Mouse (Mus musculus): ENCODE measurements around the gene Hnrnph1.

Gene Hnrnph1

DNA sequence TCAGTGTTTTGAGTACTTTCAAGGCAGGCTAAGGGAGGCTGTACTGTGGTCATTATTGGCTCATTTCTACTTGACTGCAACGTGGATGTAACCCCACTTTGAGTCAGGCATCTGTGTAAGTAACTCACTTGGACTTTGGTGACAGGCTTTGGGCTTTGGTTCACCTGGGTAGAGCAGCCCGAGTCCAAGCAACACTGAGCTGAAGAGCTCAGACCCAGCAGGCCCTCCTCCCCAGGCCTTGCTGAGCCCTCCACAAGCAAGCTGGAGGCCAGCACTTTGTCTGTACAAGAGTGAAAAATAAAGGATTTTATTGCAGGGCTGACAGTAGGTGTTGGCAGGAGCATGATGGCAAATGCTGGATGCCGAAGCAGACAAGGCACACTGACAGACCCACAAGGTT, 12.2 kb downstream of the Hnrnph1 start:
- no peak overlapping the region for H3K4me3 ChIP-seq (replicated peaks; ENCODE audit: low read length)
- no peaks in the 10 kb centered on the region for H3K9me3 ChIP-seq (ENCODE audit: low read length)

GRCm38 (mm10) chr11:50389616-50390015, 12.8 kb downstream of the Hnrnph1 start:
- no peaks in the 10 kb centered on the region for H3K27me3 ChIP-seq (ENCODE audit: insufficient read depth, low read length)
- TF ChIP-seq NANOG (IDR thresholded peaks at IDR 0.05; ENCODE audit: borderline replicate concordance, low read length): no peak
- TF ChIP-seq POU5F1 (IDR thresholded peaks at IDR 0.05; ENCODE audit: borderline replicate concordance, low read length): no peak
- no peak for TF ChIP-seq CTCF (conservative IDR thresholded peaks at IDR 0.05; ENCODE audit: low read length)
- no peaks in the 10 kb centered on the region for H3K9me3 ChIP-seq (ENCODE audit: low read length)
- no peak overlapping the region for H3K4me3 ChIP-seq (replicated peaks; ENCODE audit: low read length)
- peaks cover 55% of the 10 kb centered on the region for H3K4me1 ChIP-seq (replicated peaks; ENCODE audit: low read depth, low read length)
- H3K36me3 ChIP-seq (ENCODE audit: insufficient read depth, low read length): peaks cover 63% of the 10 kb centered on the region

More for the DNA sequence above, 12.2 kb downstream of the Hnrnph1 start:
- TF ChIP-seq POU5F1 (IDR thresholded peaks at IDR 0.05; ENCODE audit: borderline replicate concordance, low read length) (no peak), NANOG (IDR thresholded peaks at IDR 0.05; ENCODE audit: borderline replicate concordance, low read length) (no peak), CTCF (conservative IDR thresholded peaks at IDR 0.05; ENCODE audit: low read length) (no peak)
- Histone ChIP-seq H3K36me3 (ENCODE audit: insufficient read depth, low read length) (peaks cover 62% of the 10 kb centered on the region), H3K4me1 (replicated peaks; ENCODE audit: low read depth, low read length) (peaks cover 55% of the 10 kb centered on the region), H3K27me3 (ENCODE audit: insufficient read depth, low read length) (no peaks in the 10 kb centered on the region)

GRCm38 (mm10) chr11:50391272-50391960, 14.6 kb downstream of the Hnrnph1 start:
- Histone ChIP-seq H3K4me1 (replicated peaks; ENCODE audit: low read depth, low read length) (peaks cover 55% of the 10 kb centered on the region), H3K36me3 (ENCODE audit: insufficient read depth, low read length) (peaks cover 51% of the 10 kb centered on the region), H3K4me3 (replicated peaks; ENCODE audit: low read length) (0 out of 2 replicates have a peak overlapping the region, but pooled peaks have one; percentile 8), H3K9me3 (ENCODE audit: low read length) (no peaks in the 10 kb centered on the region), H3K27me3 (ENCODE audit: insufficient read depth, low read length) (no peaks in the 10 kb centered on the region)
- TF ChIP-seq NANOG (IDR thresholded peaks at IDR 0.05; ENCODE audit: borderline replicate concordance, low read length): peak; percentile 79
- no peak for TF ChIP-seq CTCF (conservative IDR thresholded peaks at IDR 0.05; ENCODE audit: low read length)
- TF ChIP-seq POU5F1 (IDR thresholded peaks at IDR 0.05; ENCODE audit: borderline replicate concordance, low read length): peak; percentile 76; the same call in 1 of the 2 replicates

- H3K4me1 ChIP-seq (replicated peaks; ENCODE audit: low read depth, low read length): peaks cover 63% of the 10 kb centered on the region
- H3K9me3 ChIP-seq (ENCODE audit: low read length): no peaks in the 10 kb centered on the region
- H3K27me3 ChIP-seq (ENCODE audit: insufficient read depth, low read length): no peaks in the 10 kb centered on the region
- no peak overlapping the region for H3K4me3 ChIP-seq (replicated peaks; ENCODE audit: low read length)
- H3K36me3 ChIP-seq (ENCODE audit: insufficient read depth, low read length): peaks cover 41% of the 10 kb centered on the region
- no peak for TF ChIP-seq CTCF (conservative IDR thresholded peaks at IDR 0.05; ENCODE audit: low read length)
- no peak for TF ChIP-seq NANOG (IDR thresholded peaks at IDR 0.05; ENCODE audit: borderline replicate concordance, low read length)
- TF ChIP-seq POU5F1 (IDR thresholded peaks at IDR 0.05; ENCODE audit: borderline replicate concordance, low read length): no peak
These were observed 16.5 kb downstream of the Hnrnph1 start for GRCm38 (mm10) chr11:50393306-50393705.

DNA sequence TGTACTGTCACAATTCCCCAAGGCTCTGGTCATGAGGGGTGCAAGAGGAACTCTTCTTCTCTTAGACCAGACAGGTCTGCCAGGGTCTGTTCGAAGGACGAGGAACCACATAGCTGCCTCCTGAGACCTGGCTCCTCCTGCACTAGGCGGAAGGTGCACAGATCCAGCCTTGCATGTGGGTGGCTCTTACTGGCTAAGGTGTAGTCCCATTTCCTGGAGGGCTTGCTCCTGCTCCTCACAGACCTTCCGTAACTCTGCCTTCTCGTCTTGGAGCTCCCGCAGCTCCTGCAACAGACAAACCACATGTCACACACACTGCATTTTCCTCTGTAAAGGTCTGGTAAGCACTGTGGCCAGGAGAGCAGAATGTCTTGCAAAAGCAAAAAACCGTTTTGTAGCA, 17.9 kb downstream of the Hnrnph1 start:
- H3K36me3 ChIP-seq (ENCODE audit: insufficient read depth, low read length): peaks cover 30% of the 10 kb centered on the region
- TF ChIP-seq CTCF (conservative IDR thresholded peaks at IDR 0.05; ENCODE audit: low read length) (no peak), POU5F1 (IDR thresholded peaks at IDR 0.05; ENCODE audit: borderline replicate concordance, low read length) (no peak), NANOG (IDR thresholded peaks at IDR 0.05; ENCODE audit: borderline replicate concordance, low read length) (no peak)
- H3K4me3 ChIP-seq (replicated peaks; ENCODE audit: low read length): no peak overlapping the region
- H3K4me1 ChIP-seq (replicated peaks; ENCODE audit: low read depth, low read length): peaks cover 62% of the 10 kb centered on the region
- H3K27me3 ChIP-seq (ENCODE audit: insufficient read depth, low read length): no peaks in the 10 kb centered on the region
- H3K9me3 ChIP-seq (ENCODE audit: low read length): no peaks in the 10 kb centered on the region

DNA sequence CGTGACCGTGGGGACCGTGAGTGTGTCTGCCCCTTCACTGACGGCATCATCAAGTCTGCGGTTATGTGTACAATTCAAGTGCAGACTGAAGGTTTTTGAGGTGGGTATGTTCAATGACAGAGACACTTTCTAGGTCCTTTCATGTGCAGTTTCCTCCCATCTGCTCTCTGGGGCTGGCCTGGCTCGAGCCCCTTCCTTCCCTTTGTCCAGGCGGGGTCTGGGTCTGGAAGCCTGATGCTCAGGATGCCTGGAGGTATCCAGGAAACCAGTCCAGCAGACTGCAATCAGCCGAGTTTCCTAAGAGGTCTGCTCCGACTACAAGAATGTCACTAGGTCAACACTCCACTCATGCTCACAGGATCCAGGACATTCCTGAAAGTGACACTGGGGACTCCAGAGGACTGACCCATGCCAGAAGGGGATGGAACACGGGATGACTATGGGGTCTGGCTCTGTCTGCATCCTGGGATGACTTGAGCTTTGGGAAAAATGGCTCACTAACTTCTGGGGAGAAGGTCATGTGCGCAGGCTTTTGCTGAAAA, 20.0 kb downstream of the Hnrnph1 start:
- H3K27me3 ChIP-seq (ENCODE audit: insufficient read depth, low read length): no peaks in the 10 kb centered on the region
- TF ChIP-seq NANOG (IDR thresholded peaks at IDR 0.05; ENCODE audit: borderline replicate concordance, low read length) (no peak), POU5F1 (IDR thresholded peaks at IDR 0.05; ENCODE audit: borderline replicate concordance, low read length) (no peak), CTCF (conservative IDR thresholded peaks at IDR 0.05; ENCODE audit: low read length) (no peak)
- H3K9me3 ChIP-seq (ENCODE audit: low read length): no peaks in the 10 kb centered on the region
- no peak overlapping the region for H3K4me3 ChIP-seq (replicated peaks; ENCODE audit: low read length)
- peaks cover 48% of the 10 kb centered on the region for H3K4me1 ChIP-seq (replicated peaks; ENCODE audit: low read depth, low read length)
- H3K36me3 ChIP-seq (ENCODE audit: insufficient read depth, low read length): peaks cover 46% of the 10 kb centered on the region

DNA sequence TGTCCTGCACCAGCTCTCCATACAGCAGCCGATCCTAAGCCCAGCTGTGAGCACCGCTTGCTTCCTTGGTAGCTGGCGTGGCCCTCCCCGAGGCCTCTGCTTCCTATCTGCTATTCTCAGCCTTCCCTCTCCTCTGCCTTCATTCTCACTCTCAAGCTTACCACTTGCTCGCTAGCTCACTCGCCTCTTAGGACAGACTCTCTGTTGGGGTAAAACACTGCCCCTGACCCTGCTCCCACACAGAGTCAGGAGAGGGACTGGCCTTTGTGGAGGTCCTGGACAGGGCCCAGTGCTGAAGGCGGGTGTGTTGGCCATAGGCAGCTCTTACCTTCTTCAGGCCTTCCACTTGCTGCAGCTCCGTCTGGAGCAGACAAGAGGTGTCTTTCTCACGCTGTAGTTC, 20.5 kb downstream of the Hnrnph1 start:
- no peaks in the 10 kb centered on the region for H3K27me3 ChIP-seq (ENCODE audit: insufficient read depth, low read length)
- H3K9me3 ChIP-seq (ENCODE audit: low read length): no peaks in the 10 kb centered on the region
- peaks cover 49% of the 10 kb centered on the region for H3K36me3 ChIP-seq (ENCODE audit: insufficient read depth, low read length)
- H3K4me1 ChIP-seq (replicated peaks; ENCODE audit: low read depth, low read length): peaks cover 43% of the 10 kb centered on the region
- TF ChIP-seq POU5F1 (IDR thresholded peaks at IDR 0.05; ENCODE audit: borderline replicate concordance, low read length): no peak
- no peak for TF ChIP-seq NANOG (IDR thresholded peaks at IDR 0.05; ENCODE audit: borderline replicate concordance, low read length)
- TF ChIP-seq CTCF (conservative IDR thresholded peaks at IDR 0.05; ENCODE audit: low read length): no peak
- no peak overlapping the region for H3K4me3 ChIP-seq (replicated peaks; ENCODE audit: low read length)

DNA sequence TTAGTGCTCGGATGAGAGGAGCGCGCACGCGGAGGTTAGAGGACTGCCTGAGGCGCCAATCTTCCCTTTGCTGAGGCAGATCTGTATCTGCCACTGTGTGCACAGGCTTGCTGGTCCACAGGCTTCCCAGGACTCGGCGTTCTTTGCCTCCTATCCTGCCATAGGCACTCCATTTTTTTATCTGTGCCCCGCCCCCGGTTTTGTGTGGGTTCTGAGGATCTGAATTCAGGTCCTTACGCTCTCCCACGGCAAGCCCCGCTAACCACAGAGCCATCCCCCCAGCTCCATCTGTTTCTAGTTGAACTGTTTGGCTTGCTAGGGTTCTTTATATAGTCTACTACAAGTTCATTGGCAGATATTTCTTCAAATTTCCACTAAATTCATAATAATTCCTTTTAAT, 22.0 kb downstream of the Hnrnph1 start:
- Histone ChIP-seq H3K27me3 (ENCODE audit: insufficient read depth, low read length) (no peaks in the 10 kb centered on the region), H3K4me1 (replicated peaks; ENCODE audit: low read depth, low read length) (peaks cover 40% of the 10 kb centered on the region), H3K9me3 (ENCODE audit: low read length) (no peaks in the 10 kb centered on the region), H3K36me3 (ENCODE audit: insufficient read depth, low read length) (peaks cover 52% of the 10 kb centered on the region), H3K4me3 (replicated peaks; ENCODE audit: low read length) (0 out of 2 replicates have a peak overlapping the region, but pooled peaks have one; percentile 39)
- TF ChIP-seq CTCF (conservative IDR thresholded peaks at IDR 0.05; ENCODE audit: low read length) (no peak), NANOG (IDR thresholded peaks at IDR 0.05; ENCODE audit: borderline replicate concordance, low read length) (no peak)

Measured in E14TG2a.4 (cell line).